Mouse (Mus musculus) liver, adult 2 months (tissue): ENCODE data around the gene Gpr55.

Experiments used
- CTCF ChIP-seq: fragments of 200-500 bp; IDR thresholded peaks from 2 replicates; pipeline ENCODE4 v1.5.1; 2011; ENCODE audit warnings: low read depth, low read length, control low read depth
- POLR2A ChIP-seq: fragments of 200-500 bp; IDR thresholded peaks from 2 replicates; pipeline ENCODE4 v1.6.1; 2011; ENCODE audit warnings: low read length, control low read depth; ENCODE audit not compliant: insufficient read depth; ENCODE audit errors: extremely low read depth

DNA sequence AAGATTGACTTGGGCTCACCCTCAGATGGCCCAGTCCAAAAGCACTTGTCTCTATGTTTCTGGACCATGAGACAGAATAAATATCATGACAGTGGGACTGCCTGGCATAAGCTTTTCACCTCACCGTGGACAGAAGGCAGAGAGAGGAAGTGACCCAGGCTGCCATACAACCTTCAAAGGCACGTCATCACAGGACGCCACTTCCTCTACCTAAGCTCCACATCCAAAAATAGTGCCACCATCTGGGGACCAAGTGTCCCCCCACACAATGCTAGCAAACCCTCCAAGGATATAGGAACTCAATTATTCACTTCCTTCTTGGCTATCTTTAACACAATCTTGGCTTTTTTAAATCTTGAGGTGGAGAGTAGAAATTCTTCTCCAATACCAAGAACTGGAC, 1.3 kb upstream of the Gpr55 start:
- no peak for TF ChIP-seq CTCF
- TF ChIP-seq POLR2A: no peak
